Mouse (Mus musculus) adrenal gland, adult (tissue): ENCODE data around the gene Gpm6b.
A peak's percentile ranks its signal among the peaks of the same experiment; 100 is the strongest.

Experiments used
- DNase-seq, 2 experiments: peaks; one replicate each; pipeline ENCODE4 v3.0.0; 2022 to 2023; ENCODE audit warnings: low spot score in 1 of 2; ENCODE audit not compliant: inconsistent age in 2 of 2

Gene Gpm6b

DNA sequence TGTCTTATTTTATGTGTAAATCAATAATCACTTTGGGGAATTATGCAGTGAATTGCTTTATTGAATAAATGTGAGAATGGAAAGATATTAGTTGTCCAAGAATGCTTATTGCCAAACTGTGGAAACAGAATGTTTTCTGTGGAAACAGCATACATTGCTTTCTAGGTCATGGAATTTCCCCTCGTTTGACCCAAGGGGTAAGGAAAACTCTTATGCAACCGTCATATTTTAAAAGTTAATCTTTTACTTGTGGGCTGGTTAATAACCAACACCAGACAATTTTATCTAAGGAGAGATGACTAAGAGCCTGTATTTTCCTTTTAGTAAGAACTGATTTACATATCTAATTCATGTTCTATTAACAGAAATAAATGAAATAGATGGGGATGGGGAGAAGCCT lies 64.1 kb downstream of the Gpm6b start:
- DNase-seq = no peak

GRCm38 (mm10) chrX:166304355-166304754 lies 65.6 kb downstream of the Gpm6b start:
- no peak for DNase-seq

DNA sequence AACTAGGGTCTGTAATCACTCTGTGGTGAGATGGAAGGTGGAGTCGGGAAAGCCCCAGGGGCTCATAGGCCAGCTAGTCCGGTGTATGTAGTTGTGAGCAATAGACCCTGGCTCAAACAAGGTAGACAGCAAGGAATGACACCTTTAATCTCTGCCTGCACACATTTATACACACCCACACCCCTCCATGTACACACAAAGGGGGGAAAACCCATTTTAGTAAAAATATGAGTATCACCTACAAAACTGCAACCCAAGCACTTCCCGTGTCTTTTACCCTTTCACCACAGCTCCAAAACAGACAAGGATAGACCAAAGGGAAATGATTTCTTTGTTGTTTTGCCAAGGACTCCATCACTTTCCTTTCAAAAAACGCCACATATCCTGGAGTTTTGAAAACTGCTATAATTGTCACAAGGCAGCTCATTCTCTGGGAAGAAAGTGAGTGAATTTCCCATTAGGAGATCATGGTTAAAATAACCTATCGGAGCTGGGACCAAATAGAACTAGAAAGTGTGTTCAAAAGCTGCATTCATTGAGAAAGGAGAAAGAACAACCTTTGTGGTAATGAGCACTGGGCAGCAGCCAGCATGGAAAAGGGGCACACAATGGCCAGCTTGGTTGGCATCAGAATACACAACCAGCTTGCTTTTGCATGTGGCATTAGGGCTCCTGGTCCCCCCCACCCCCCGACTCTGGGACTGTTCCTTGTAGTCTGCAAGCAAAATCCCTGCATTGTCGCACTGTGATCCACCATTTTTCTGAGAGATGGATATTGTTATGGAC lies 68.9 kb downstream of the Gpm6b start:
- DNase-seq = no peak

DNA sequence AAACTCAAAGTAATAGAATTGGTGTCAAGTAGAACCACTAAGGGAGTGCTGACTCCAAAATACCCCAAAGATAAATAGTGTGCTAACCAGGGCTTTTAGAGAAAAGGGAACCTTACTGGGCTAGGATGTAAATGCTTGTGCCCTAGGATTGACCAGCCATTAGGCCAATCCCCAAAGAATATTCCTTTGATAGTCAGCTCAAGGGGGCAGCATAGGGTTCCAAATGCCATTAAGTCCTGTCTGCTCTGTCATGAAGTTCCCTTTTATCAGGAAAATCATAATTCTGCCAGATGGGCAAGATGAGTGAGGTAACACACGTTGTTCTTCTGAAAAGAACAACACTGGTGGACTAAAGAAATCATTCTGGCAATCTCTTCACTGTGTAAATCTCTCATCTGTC lies 70.1 kb downstream of the Gpm6b start:
- DNase-seq = no peak

DNA sequence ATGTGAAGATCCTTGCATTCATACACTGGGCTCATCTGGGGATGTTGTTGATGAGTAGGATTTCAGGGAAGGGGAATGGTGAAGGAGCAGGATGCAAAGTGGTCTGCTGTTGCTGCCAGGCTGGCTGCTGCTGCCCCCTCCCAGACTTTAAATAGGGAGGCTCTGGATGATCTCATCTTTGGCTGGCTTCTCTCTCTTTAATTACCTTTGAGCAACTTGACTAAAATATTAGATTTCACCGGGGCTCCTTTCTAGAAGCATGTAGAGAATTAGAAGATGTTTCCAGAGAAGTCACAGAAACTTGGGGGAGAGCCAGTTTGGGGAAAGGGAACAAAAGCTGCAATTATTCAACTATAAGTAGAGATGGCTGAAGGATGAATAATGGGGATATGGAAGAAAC lies 76.5 kb downstream of the Gpm6b start:
- no peak for DNase-seq

GRCm38 (mm10) chrX:166316552-166317375 lies 78.1 kb downstream of the Gpm6b start:
- DNase-seq = no peak

- no peak for DNase-seq
Measured at GRCm38 (mm10) chrX:166317376-166317679, 78.6 kb downstream of the Gpm6b start.

GRCm38 (mm10) chrX:166323226-166323625 lies 84.5 kb downstream of the Gpm6b start:
- no peak for DNase-seq

DNA sequence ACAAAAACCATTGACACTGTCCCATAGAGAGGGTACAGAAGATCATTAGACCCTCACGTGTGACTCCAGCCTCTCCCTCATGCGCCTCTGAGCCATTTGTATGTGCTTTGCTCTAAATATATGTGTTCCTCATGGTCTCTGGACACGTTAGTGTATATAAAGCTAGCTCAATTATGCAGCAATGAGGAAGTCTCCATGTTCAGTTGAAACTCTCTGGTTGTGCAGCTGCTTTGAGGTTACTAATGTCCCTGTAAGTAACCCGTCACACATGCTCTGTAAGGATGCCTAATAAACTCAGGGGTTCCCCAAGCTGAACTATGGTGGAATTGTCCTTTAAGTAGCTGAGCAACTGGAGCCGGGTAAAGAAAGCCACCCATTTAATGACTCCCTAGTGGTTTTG lies 88.9 kb downstream of the Gpm6b start:
- DNase-seq = no peak

DNA sequence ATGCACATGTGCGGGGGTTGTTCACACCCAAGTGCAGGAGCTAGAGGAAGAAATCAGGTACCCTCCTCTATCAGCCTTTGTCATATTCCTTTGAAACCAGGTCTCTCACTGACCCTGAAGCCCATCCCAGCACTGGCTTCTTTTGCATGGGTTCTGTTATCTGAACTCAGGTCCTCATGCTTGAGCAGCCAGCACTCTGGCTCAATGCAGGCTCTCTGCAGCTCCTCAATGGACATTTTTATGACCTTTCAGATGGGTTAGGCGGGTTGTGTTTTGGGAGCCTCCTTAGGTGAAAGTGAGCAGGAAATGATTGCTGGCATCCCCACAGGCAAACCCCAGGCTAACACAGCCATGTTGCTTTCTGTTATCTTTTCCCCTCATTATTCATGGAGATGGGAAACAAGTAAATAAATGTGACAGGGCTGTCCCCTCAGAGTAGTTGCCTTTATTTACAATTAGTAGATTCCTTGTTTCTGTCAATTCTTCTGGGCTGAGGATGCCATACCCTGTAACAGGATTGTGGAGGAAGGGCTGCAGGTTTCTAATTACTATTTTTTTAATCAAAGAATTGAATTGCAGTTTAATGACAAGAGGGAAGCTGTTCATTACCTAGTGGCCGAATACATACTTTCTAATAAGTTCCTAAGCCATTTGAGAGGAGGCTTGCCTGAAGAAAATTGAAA lies 89.6 kb downstream of the Gpm6b start:
- no peak for DNase-seq

DNA sequence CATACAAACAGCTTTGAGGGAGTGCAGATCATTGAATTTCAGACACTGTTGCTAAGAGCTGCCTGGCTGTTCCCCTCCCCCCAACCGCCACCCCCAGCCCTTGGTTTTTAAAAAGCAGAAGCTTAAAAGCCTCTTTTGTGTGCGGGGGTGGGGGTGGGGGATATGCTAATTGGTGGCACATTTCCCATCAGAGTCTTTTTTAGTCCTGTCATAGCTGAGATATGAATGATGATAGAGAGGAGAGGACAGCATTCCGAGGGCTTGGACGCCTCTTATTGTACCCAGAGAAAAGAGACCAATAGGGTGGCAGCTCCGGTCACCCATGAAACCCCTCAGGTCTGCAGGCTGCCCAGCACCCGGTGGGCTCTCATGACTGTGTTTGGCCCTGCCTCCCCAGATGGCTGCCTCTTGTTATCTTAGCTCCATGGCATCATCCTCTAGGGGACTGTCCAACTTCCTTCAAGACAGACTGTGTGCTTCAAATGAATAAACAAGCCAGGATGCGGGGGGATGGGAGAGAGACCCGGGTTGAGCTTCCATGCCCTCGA lies 90.3 kb downstream of the Gpm6b start:
- no peak for DNase-seq

DNA sequence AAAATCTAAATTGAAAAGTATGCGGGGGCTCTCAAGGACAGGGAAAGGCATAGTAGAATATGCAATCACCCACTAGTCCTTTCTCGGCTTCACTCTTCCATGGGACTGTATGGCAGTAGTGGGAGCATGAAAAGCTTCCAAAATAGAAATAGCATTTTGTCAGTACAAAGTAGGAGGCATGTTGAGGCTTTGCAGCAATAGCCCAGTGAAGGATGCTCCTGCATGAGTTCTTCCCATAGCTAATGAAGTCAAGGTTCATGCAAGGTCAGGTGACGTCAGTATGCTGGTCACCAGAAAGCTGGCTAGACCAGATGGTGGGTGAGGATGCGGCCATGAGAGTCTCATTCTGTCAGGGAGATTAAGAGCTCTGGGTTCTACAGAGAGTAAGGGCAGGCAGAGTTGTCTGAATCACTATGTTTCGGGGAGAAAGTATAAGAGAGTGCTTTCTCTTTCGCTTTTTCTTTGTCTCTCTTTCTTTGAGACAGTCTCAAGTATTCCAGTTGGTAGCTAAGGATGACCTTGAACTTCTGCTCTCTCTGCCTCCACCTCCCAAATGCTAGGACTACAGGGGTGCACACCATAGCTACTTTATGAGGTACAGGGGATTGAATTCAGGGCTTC lies 95.9 kb downstream of the Gpm6b start:
- peak; percentile 36 to 71 for DNase-seq

- no peak for DNase-seq
Measured at GRCm38 (mm10) chrX:166338353-166338752, 99.6 kb downstream of the Gpm6b start.

DNA sequence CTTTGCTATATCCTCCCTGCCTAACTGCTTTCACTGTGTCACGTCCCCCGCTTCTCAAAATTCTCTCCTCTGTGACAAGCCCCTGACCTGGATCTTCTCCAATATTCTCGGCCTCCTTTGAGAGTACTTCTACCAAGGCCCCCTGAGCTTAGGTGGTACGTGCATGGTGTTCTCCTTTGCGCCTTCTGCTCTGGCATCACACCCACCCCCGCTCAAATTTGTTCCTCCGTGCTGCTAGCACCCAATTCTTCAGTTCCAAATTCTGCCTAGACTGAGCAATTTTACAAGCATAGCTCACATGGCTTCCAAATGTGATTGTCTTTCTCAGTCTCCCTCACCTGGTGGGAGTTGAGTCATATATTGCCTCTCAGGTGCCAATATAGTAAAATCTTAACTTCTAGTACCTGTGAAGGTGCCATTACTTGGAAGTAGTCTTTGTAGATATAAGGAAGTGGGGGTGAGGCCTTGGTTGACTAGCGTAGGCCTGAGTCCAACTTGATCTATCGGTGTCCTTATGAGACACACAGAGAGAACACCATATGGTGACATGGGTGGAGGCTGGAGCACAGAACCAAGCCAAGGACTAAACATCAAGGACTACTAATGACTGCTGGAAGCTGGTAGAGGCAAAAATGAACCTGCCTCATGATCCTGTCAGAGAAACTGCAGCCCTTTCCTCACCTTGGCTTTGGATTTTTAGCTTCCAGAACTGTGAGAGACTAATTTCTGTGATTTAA lies 100.2 kb downstream of the Gpm6b start:
- no peak for DNase-seq

DNA sequence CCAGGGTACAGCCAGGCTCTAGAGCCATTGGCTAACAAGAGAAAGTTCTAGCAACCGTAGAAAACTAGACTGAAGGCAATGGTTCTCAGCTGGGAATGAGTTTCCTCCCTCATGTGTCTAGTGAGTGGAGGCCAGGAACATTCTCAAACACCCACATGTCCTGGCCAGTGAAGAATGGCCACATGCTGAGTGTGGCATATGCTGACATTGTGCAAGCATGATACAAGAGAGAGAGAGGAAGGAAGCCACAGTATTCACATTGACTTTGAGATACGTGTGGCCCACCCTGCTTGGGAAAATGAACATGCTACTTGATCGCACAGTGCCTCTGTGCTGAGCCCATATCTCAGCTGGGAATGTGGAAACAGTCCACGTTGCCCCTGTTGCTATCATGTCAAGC lies 101.2 kb downstream of the Gpm6b start:
- no peak for DNase-seq

GRCm38 (mm10) chrX:166341795-166342194 lies 103.1 kb downstream of the Gpm6b start:
- DNase-seq = no peak

- no peak for DNase-seq
Measured at GRCm38 (mm10) chrX:166344228-166345015, 105.7 kb downstream of the Gpm6b start.

DNA sequence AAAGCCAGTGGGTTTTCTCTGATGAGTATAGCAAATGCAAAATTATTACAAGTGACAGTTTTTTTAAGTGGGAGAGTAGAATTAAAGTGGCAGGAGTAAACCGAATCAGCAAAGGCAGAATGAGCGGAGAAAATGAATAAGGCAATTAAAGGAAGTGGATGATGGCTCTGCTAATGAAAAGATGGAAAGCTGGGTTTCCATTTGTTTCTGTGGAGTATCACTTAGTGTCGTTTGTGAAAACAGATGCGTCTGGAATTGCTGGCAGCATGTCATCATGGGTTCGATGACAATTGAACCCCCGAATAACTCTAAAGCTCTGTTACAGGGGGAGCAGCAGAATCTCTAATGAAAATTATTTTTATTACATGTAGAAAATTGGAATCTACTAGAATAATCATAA lies 109.4 kb downstream of the Gpm6b start:
- no peak for DNase-seq

DNA sequence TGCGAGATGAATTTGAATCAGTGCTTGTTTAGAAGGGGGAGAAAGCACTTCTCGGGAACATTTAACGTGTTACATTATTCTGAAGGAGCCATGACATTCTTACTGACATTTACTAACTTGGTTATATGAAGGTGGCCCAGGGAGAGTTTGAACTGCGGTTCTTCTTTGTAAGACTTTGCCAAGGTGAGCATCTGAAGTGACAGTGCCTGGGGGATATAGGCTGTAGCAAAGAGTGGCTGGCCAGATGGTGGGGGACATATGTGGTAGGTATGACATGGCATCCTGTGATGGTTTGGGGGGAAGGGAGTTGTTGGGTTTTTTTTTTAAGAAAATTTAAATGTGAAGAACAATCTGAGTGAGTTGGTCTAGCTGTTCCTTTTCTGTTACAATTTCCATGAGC lies 109.9 kb downstream of the Gpm6b start:
- no peak for DNase-seq

GRCm38 (mm10) chrX:166351790-166352189 lies 113.1 kb downstream of the Gpm6b start:
- DNase-seq = peak; percentile 28 to 78
